Mouse (Mus musculus): ENCODE measurements around the gene Ccn6.
A peak's percentile ranks its signal among the peaks of the same experiment; 100 is the strongest.
"Not testable (repeated sequence)": the region's sequence is repeated elsewhere in the genome, so short reads cannot be mapped to it uniquely, and the experiment has no call there.

Ccn6 gene

GRCm38 (mm10) chr10:39163694-39164093 is at the start of gene Ccn6:
Gene Ccn6, minus strand, starts transcription at chr10:39163794.
- DNase-seq (ENCODE audit: low read depth) = no peak

- no peak for DNase-seq (ENCODE audit: low read depth)
Observed at GRCm38 (mm10) chr10:39210031-39210430, 46.4 kb upstream of the Ccn6 start.

GRCm38 (mm10) chr10:39209161-39210025 is 45.8 kb upstream of the Ccn6 start:
- DNase-seq (ENCODE audit: low read depth) = no peak

GRCm38 (mm10) chr10:39208712-39209111 is 45.1 kb upstream of the Ccn6 start:
- peak; percentile 65 for DNase-seq (ENCODE audit: low read depth)

- no peak for DNase-seq (ENCODE audit: low read depth)
Observed at GRCm38 (mm10) chr10:39207310-39207855, 43.8 kb upstream of the Ccn6 start.

- DNase-seq (ENCODE audit: low read depth) = no peak
Observed at GRCm38 (mm10) chr10:39202490-39202889, 38.9 kb upstream of the Ccn6 start.

GRCm38 (mm10) chr10:39198216-39198615 is 34.6 kb upstream of the Ccn6 start:
- DNase-seq (ENCODE audit: low read depth) = not testable (repeated sequence)

- peak; percentile 87 for DNase-seq (ENCODE audit: low read depth)
Observed at GRCm38 (mm10) chr10:39192673-39193072, 29.1 kb upstream of the Ccn6 start.

GRCm38 (mm10) chr10:39185545-39185906 is 21.9 kb upstream of the Ccn6 start:
- no peak for DNase-seq (ENCODE audit: low read depth)

GRCm38 (mm10) chr10:39184864-39185544 is 21.4 kb upstream of the Ccn6 start:
- DNase-seq (ENCODE audit: low read depth) = no peak

GRCm38 (mm10) chr10:39176981-39177380 is 13.4 kb upstream of the Ccn6 start:
- no peak for DNase-seq (ENCODE audit: low read depth)

GRCm38 (mm10) chr10:39173077-39173476 is 9.5 kb upstream of the Ccn6 start:
- DNase-seq (ENCODE audit: low read depth) = no peak

- DNase-seq (ENCODE audit: low read depth) = no peak
Observed at GRCm38 (mm10) chr10:39172540-39172931, 8.9 kb upstream of the Ccn6 start.

GRCm38 (mm10) chr10:39171603-39172539 is 8.3 kb upstream of the Ccn6 start:
- peak; percentile 96 for DNase-seq (ENCODE audit: low read depth)

GRCm38 (mm10) chr10:39171134-39171533 is 7.5 kb upstream of the Ccn6 start:
- peak; percentile 94 for DNase-seq (ENCODE audit: low read depth)

GRCm38 (mm10) chr10:39170706-39171105 is 7.1 kb upstream of the Ccn6 start:
- no peak for DNase-seq (ENCODE audit: low read depth)

GRCm38 (mm10) chr10:39170181-39170580 is 6.6 kb upstream of the Ccn6 start:
- peak; percentile 68 for DNase-seq (ENCODE audit: low read depth)

GRCm38 (mm10) chr10:39169642-39170041 is 6.0 kb upstream of the Ccn6 start:
- no peak for DNase-seq (ENCODE audit: low read depth)

GRCm38 (mm10) chr10:39167611-39168010 is 4.0 kb upstream of the Ccn6 start:
- no peak for DNase-seq (ENCODE audit: low read depth)

- no peak for DNase-seq (ENCODE audit: low read depth)
Observed at GRCm38 (mm10) chr10:39165632-39166115, 2.1 kb upstream of the Ccn6 start.

- no peak for DNase-seq (ENCODE audit: low read depth)
Observed at GRCm38 (mm10) chr10:39162666-39163484, 719 bp downstream of the Ccn6 start.
